Mouse (Mus musculus) ES-E14 (cell line): ENCODE measurements at regions not wholly inside any gene's neighbourhood (a gene's known extent, or its start where the extent isn't known, plus 50 kb on each side); places are given as distances from the start of the nearest gene placed in this dataset.

Source experiments
- DNase-seq: peaks from one replicate; pipeline ENCODE4 v3.0.0-alpha.2; 2013; ENCODE audit warnings: low read depth, low spot score
- H3K27ac ChIP-seq: 2 replicates; pipeline ENCODE4 v1.5.1; 2012; ENCODE audit warnings: low read depth, mild to moderate bottlenecking, low read length, moderate library complexity, mixed read lengths; ENCODE audit not compliant: poor library complexity, insufficient read depth, severe bottlenecking
- H3K36me3 ChIP-seq: 2 replicates; pipeline ENCODE4 v1.6.1; 2012; ENCODE audit warnings: mild to moderate bottlenecking, low read length, moderate library complexity, mixed read lengths; ENCODE audit not compliant: control insufficient read depth, poor library complexity, insufficient read depth, severe bottlenecking
- H3K4me1 ChIP-seq, 2 experiments: fragments of 150-350 bp in 1 of 2; sonication (generic) in 1 of 2; 2 replicates each; pipeline ENCODE4 v1.6.1; 2012; ENCODE audit warnings: low read length in 2 of 2, mild to moderate bottlenecking in 1 of 2, mixed read lengths in 1 of 2; ENCODE audit not compliant: control insufficient read depth in 2 of 2, insufficient read depth in 2 of 2, poor library complexity in 1 of 2
- H3K4me3 ChIP-seq, 2 experiments: fragments of 150-350 bp in 1 of 2; sonication (generic) in 1 of 2; 2 replicates each; pipeline ENCODE4 v1.5.1; 2012; ENCODE audit warnings: low read length in 2 of 2, low read depth in 1 of 2, mild to moderate bottlenecking in 1 of 2, mixed read lengths in 1 of 2; ENCODE audit not compliant: insufficient read depth in 1 of 2, poor library complexity in 1 of 2, severe bottlenecking in 1 of 2
- H3K9ac ChIP-seq: 2 replicates; pipeline ENCODE4 v1.6.1; 2012; ENCODE audit warnings: low read depth, mild to moderate bottlenecking, low read length, mixed read lengths; ENCODE audit not compliant: poor library complexity, insufficient read depth, severe bottlenecking
- H3K9me3 ChIP-seq: fragments of 150-350 bp; sonication (generic); 2 replicates; pipeline ENCODE4 v1.6.1; 2012; ENCODE audit warnings: low read depth, mild to moderate bottlenecking, low read length; ENCODE audit not compliant: control insufficient read depth, insufficient read depth
- CHD2 ChIP-seq: IDR thresholded peaks from 2 replicates; pipeline ENCODE4 v1.6.1; 2014; ENCODE audit warnings: mild to moderate bottlenecking, low read depth, low read length, inconsistent platforms
- HCFC1 ChIP-seq: IDR thresholded peaks from 2 replicates; pipeline ENCODE4 v1.6.1; 2012; ENCODE audit warnings: low read length, inconsistent platforms, borderline replicate concordance; ENCODE audit not compliant: insufficient read depth
- MAFK ChIP-seq: IDR thresholded peaks from 2 replicates; pipeline ENCODE4 v1.6.1; 2014; ENCODE audit warnings: mild to moderate bottlenecking, low read depth, low read length, inconsistent platforms; ENCODE audit not compliant: insufficient read depth
- ZC3H11A ChIP-seq: IDR thresholded peaks from 2 replicates; pipeline ENCODE4 v1.6.1; 2012; ENCODE audit warnings: low read depth, mild to moderate bottlenecking, inconsistent platforms, low read length, borderline replicate concordance
- ZNF384 ChIP-seq: IDR thresholded peaks from 2 replicates; pipeline ENCODE4 v1.6.1; 2012; ENCODE audit warnings: low read depth, low read length, inconsistent platforms
- in situ Hi-C, 2 experiments: fragments of 600-800 bp; cut with MboI; formaldehyde crosslinking; loops; one replicate each; pipeline ENCODE4 v1.15.1; 2025; ENCODE audit warnings: low sequenced_read_pairs in 2 of 2, inconsistent platforms in 1 of 2; ENCODE audit not compliant: unreplicated experiment in 2 of 2

DNA sequence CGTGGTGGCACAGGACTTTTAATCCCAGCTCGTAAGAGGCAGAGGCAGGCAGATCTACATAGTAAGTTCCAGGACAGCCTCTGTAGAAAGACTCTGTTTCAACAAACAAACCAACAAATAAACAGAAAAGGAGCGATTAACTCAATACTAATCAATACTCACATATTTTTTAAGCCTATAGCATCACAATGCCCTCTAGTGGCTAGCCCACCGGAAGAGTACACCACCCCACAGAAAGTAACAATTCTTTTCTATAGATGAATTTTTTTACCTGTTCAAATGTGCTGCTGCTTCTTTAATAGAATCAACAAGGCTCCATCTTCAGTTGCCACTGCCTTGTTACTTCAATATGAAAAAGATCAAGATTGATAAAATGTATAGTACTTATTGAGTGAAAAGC, 233.0 kb upstream of the Prdm1 start:
- Histone ChIP-seq H3K4me1 (no peaks in the 10 kb centered on the region), H3K9ac (no peak overlapping the region), H3K27ac (no peak overlapping the region), H3K4me3 (no peak overlapping the region), H3K36me3 (no peaks in the 10 kb centered on the region), H3K9me3 (no peaks in the 10 kb centered on the region)
- in situ Hi-C loops = no loop called here
- no peak for DNase-seq
- TF ChIP-seq ZC3H11A = peak; percentile 62; the same call in 1 of the 2 replicates
- TF ChIP-seq ZNF384 = no peak

DNA sequence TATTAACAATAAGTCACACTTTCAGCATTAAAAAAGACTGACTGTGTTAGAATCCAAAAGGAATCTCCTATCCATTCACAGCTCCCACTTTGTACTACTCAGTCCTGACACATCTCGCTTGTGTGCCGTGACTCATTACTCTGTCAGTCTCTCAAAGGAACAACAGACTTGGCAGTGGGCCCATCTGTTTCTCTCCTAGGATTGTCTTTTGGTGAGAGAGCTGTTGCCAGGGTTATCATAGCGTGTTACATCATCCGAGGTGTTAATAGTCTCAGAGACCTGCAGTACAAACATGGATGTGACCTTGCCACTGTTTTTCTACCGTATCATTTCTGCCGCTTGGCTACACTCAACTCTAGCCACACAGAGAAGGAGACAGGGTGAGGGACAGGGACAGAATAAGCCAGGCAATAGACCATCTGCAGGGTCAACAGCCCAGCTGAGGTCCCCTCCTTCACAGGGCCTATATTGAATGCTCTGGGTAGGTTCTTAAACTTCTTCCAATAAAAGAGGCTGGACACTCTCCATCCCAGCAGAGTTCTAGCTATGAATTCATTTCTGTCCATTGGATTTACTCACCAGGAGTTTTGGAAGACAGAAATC, 227.2 kb upstream of the Prdm1 start:
- Histone ChIP-seq H3K9ac (no peak overlapping the region), H3K36me3 (no peaks in the 10 kb centered on the region), H3K27ac (no peak overlapping the region), H3K9me3 (no peaks in the 10 kb centered on the region), H3K4me1 (no peaks in the 10 kb centered on the region), H3K4me3 (no peak overlapping the region)
- TF ChIP-seq CHD2 (no peak), ZC3H11A (no peak), HCFC1 (no peak), ZNF384 (no peak), MAFK (no peak)
- in situ Hi-C loops = no loop called here
- no peak for DNase-seq

DNA sequence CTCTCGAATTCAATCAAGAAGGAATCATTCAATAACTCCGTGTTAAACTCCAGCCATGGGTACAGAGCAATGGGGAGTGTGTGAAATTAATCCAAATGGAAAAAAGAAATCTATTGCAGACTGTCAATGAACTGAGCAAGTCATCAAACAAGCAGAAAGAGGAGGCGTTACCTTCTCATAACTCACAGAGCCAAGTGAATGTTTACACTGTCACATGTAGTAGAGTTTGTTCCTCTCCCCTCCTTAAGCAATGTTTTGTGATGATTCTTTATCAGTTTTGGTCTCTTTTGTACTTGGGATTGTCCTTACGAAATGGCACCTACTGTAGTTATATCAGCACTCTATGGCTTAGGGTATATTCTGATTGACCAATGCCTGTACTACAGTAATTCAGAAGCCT, 226.6 kb upstream of the Prdm1 start:
- Histone ChIP-seq H3K4me3 (no peak overlapping the region), H3K4me1 (no peaks in the 10 kb centered on the region), H3K9me3 (no peaks in the 10 kb centered on the region), H3K9ac (no peak overlapping the region), H3K27ac (no peak overlapping the region), H3K36me3 (no peaks in the 10 kb centered on the region)
- in situ Hi-C loops = no loop called here
- DNase-seq = no peak
- TF ChIP-seq MAFK = no peak
- TF ChIP-seq ZC3H11A = no peak
- TF ChIP-seq CHD2 = no peak
- TF ChIP-seq HCFC1 = no peak
- no peak for TF ChIP-seq ZNF384

DNA sequence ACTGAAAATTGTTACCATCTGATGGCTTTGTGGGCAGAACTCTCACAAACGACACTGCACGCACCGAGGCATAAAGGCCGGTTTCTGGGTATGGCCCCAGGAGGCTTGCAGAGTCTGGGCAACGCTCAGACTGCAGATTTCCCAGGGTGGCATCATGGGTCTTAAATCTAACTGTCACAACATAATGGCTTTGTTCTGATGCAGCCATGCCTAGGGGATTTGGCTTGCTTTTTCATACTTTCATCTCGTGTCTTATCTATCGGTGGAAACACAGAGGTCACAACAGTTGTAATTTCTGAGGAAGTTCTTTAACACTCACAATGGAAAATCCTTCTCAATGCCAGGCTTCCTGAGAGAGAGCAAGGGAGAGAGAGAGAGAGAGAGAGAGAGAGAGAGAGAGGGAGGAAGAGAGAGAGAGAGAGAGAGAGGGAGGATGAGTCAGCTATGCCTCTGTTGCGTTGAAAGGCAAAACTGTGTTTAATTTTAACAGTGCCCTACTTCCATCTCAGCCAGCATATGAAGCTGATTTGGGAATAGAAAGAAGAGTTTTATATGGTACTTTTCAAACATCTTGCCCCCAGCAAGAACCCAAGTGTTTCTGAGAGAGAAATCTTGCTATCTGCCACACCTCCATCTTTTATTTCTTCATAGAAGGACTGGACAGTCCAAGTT, 224.6 kb upstream of the Prdm1 start:
- DNase-seq = no peak
- no peak overlapping the region for H3K9ac ChIP-seq
- no peaks in the 10 kb centered on the region for H3K4me1 ChIP-seq
- H3K4me3 ChIP-seq = no peak overlapping the region
- no peaks in the 10 kb centered on the region for H3K9me3 ChIP-seq
- TF ChIP-seq ZNF384 (no peak), ZC3H11A (no peak), CHD2 (no peak), HCFC1 (no peak), MAFK (no peak)
- H3K27ac ChIP-seq = no peak overlapping the region
- no peaks in the 10 kb centered on the region for H3K36me3 ChIP-seq
- in situ Hi-C loops = no loop called here

DNA sequence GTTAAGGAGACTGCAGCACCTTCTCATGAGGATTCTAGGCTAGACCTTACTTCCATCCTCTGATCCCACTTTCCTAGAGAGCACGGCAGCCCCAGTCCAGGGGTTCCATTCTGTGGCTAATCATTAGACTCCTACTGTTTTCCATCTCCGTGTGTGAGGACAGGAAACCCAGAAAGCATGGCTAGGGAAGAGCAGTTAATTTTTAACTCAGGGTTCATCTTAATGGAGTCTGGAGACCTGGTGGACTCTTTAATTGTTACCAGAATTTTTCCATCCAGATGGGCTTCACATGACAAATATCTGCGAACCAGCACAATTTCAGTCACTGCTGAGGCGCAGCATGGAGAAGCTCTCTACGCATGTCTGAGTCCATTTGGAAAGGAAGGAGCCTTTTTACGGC, 222.8 kb upstream of the Prdm1 start:
- in situ Hi-C loops = no loop called here
- H3K9ac ChIP-seq = no peak overlapping the region
- no peaks in the 10 kb centered on the region for H3K9me3 ChIP-seq
- H3K4me1 ChIP-seq = no peaks in the 10 kb centered on the region
- no peaks in the 10 kb centered on the region for H3K36me3 ChIP-seq
- H3K27ac ChIP-seq = no peak overlapping the region
- TF ChIP-seq ZC3H11A = no peak
- no peak for TF ChIP-seq HCFC1
- TF ChIP-seq ZNF384 = no peak
- no peak for TF ChIP-seq CHD2
- TF ChIP-seq MAFK = no peak
- H3K4me3 ChIP-seq = no peak overlapping the region
- DNase-seq = no peak
